Mouse (Mus musculus): Measurements from ENCODE around the gene Cfap65.
A peak's percentile ranks its signal among the peaks of the same experiment; 100 is the strongest.

The Cfap65 gene

DNA sequence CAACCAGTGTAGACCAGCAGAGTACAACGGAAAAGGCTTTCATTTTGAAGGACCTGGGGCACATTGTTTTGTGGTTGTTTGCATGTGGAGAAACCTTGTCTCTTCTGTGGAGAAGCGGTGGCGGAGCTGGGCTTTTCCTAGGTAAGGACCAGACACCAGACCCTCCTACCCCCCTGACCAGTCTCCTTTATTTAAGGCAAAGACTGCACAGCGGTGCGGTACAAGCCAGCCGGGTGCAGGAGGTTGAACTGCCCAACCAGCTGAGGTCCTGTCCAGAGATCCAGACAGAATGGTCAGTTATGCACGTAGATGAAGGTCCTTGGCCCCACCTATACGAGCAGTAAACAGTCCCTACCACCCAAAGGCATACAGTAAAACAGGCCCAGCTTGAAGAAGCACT, 52.6 kb downstream of the Cfap65 start:
- DNase-seq (ENCODE audit: low read depth) = no peak

GRCm38 (mm10) chr1:74882055-74882734, 53.2 kb downstream of the Cfap65 start:
- DNase-seq (ENCODE audit: low read depth) = no peak

DNA sequence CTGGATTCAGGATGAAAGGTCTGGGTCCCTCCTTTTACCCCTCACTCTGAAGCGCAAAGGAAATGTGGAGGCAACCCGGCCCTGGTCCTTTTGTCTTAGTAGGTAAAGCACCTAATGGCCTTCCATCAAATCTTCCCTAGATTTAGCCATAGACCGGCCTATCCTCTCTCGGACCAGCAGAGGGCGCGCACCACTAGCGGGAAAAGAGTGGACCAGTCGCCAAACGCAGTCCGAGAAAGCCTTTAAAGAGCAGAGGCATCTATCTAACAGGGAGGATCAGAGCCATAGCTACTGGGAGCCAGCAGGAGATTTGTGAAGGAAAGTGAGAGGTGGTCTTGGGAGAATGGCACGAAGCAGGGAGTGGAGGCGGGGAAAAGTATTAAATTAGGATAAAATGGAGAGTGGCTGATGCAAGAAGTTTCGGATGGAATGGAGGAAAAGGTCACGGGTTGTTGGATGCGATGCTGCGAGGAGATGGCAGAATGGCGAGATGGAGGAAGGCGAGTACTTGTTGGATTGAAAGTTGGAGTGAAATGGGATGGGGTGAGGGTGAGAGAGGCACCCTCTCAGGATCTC, 54.5 kb downstream of the Cfap65 start:
- peak; percentile 88 for DNase-seq (ENCODE audit: low read depth)

DNA sequence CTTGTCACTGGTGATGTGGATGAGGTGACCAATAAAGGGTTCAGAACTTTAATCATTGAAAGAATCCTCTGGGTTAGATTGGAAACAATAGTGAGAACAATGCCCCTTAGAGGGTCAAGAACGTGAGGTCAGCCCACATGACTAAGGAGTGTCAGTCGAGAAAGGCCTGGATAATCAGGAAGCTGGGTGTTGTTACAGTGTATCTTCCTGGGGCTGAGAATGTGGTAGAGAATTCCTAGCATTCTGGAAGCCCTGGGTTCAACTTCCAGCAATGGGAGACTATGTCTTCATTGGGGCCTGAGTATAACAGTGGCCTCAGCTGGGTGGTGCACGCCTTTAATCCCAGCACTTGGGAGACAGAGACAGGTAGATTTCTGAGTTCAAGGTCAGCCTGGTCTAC, 58.2 kb downstream of the Cfap65 start:
- DNase-seq (ENCODE audit: low read depth) = no peak

- no peak for DNase-seq (ENCODE audit: low read depth)
Measured at GRCm38 (mm10) chr1:74872218-74872617, 63.2 kb downstream of the Cfap65 start.

GRCm38 (mm10) chr1:74861783-74862182, 73.6 kb downstream of the Cfap65 start:
- DNase-seq (ENCODE audit: low read depth) = no peak

DNA sequence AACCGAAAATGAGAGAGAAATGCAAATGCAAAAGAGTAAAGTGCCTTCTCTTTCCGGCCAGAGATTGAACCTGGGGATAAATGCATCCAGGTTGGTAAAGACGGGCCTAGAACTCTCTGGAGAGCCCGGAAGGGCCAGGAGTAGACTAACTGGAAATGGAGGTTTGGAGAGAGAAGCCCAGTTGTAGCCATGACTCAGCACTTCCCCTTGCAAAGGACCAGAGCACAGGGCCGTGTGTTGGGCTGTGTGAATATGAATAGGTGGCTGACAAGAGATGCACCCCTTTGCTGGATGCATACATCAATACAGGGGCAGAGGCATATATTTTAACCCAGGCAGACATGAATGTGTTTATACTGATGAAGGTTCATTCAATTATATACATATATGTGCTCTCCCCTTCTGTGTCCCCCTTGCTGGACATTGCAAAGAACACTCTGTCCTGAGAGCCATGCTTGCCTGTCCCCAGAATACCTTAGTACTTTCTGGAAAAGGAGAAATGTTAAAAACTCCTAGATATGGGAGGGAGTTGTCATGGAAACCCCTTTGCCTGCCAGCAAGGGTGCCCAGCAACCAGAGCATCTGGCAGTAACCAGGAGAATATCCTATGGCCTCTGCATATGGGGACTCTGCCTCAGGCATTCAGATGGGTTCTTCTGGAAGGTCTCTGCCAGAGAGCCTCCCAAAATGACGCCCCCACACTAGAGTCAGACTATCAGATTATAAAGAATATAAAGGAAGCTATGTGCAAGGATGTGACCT, 76.0 kb downstream of the Cfap65 start:
- DNase-seq (ENCODE audit: low read depth) = no peak

GRCm38 (mm10) chr1:74858805-74859204, 76.6 kb downstream of the Cfap65 start:
- no peak for DNase-seq (ENCODE audit: low read depth)

GRCm38 (mm10) chr1:74858171-74858719, 77.2 kb downstream of the Cfap65 start:
- DNase-seq (ENCODE audit: low read depth) = peak; percentile 70

DNA sequence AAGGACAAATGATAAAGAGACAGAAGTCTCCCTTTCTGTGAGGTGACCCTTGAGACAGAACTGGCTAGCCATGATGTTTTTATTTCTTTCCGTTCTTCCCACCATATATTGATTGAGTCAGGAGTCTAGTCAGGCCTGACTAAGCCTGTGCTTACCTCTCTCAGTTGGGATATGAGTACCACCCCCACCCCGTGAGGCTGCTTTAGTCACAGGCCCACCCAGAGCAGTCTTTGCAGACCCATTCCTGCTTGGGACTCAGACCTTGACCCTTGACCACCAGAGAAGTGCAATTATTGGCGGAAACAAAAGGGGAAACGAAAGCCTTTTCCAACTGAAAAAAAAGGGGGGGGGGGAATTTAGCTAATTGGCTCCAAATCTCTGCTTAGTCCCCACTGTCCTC, 77.7 kb downstream of the Cfap65 start:
- DNase-seq (ENCODE audit: low read depth) = no peak

DNA sequence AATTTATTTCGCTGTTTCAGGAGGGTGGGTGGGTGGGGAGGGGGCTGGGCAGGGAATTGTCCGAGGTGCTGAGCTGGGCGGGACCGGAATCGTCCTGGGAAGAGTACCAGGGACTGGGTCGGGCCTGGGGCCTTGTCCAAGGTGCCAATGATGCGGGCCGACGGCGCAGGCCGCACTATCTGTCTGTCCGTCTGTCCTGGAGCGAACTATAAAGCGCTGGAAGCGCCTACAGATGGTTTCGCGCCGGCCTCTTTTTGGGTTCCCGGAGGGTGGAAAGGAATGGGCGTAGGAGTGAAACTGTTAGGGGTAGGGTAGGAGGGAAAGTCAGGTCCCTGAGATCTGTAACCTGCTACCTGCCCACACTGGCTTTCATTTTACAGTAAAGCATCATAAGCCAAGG, 78.2 kb downstream of the Cfap65 start:
- no peak for DNase-seq (ENCODE audit: low read depth)

- no peak for DNase-seq (ENCODE audit: low read depth)
Measured at GRCm38 (mm10) chr1:74856791-74857190, 78.6 kb downstream of the Cfap65 start.

DNA sequence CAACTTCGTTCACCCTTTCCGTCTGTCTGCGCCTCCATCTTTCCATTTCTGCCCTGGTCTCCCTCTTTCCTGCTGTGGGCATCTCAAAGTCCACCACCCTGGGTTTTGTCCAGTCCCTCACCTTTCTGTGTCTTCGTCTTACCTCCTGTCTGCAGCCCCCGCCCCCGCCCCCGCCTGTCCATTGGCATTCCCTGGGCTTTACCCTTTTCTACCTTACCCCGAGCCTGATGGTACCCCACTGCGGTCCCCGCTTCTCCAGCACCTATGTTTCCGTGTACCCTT, 79.0 kb downstream of the Cfap65 start:
- no peak for DNase-seq (ENCODE audit: low read depth)

GRCm38 (mm10) chr1:74855651-74856438, 79.6 kb downstream of the Cfap65 start:
- DNase-seq (ENCODE audit: low read depth) = no peak

GRCm38 (mm10) chr1:74855156-74855555, 80.2 kb downstream of the Cfap65 start:
- DNase-seq (ENCODE audit: low read depth) = no peak

- no peak for DNase-seq (ENCODE audit: low read depth)
Measured at GRCm38 (mm10) chr1:74854306-74855056, 80.9 kb downstream of the Cfap65 start, which contains the start of gene Cdk5r2. Gene Cdk5r2, plus strand, starts transcription at chr1:74854934.

Data from NIH3T3 (cell line).